Mouse (Mus musculus): ENCODE results near the gene Rmnd1. TPM values are rescaled to one million over a fixed set of nuclear protein-coding genes. Genes with fewer than 3 reads are reported as not detected.

Gene Rmnd1
- polyA plus RNA-seq, 1 experiment: 53.4 TPM

- TF ChIP-seq CTCF (IDR thresholded peaks at IDR 0.05; ENCODE audit: low read depth, low read length) (no peak), POLR2A (IDR thresholded peaks at IDR 0.05; ENCODE audit: borderline replicate concordance, low read depth, low read length) (no peak)
- Histone ChIP-seq H3K4me3 (ENCODE audit: insufficient read depth, low read length) (no peak overlapping the region), H3K4me1 (ENCODE audit: control insufficient read depth, insufficient read depth, low read length) (peaks cover under 1% of the 10 kb centered on the region), H3K27ac (ENCODE audit: insufficient read depth, low read depth, low read length) (no peak overlapping the region)
Observed at GRCm38 (mm10) chr10:4370105-4370504, 62.1 kb downstream of the Rmnd1 start.

GRCm38 (mm10) chr10:4364618-4365017 lies 67.6 kb downstream of the Rmnd1 start:
- Histone ChIP-seq H3K4me1 (ENCODE audit: control insufficient read depth, insufficient read depth, low read length) (no peaks in the 10 kb centered on the region), H3K27ac (ENCODE audit: insufficient read depth, low read depth, low read length) (no peak overlapping the region), H3K4me3 (ENCODE audit: insufficient read depth, low read length) (no peak overlapping the region)
- no peak for TF ChIP-seq CTCF (IDR thresholded peaks at IDR 0.05; ENCODE audit: low read depth, low read length)
- TF ChIP-seq POLR2A (IDR thresholded peaks at IDR 0.05; ENCODE audit: borderline replicate concordance, low read depth, low read length): no peak

- Histone ChIP-seq H3K27ac (ENCODE audit: insufficient read depth, low read depth, low read length) (no peak overlapping the region), H3K4me3 (ENCODE audit: insufficient read depth, low read length) (no peak overlapping the region), H3K4me1 (ENCODE audit: control insufficient read depth, insufficient read depth, low read length) (peaks cover 11% of the 10 kb centered on the region)
- TF ChIP-seq CTCF (IDR thresholded peaks at IDR 0.05; ENCODE audit: low read depth, low read length): no peak
- TF ChIP-seq POLR2A (IDR thresholded peaks at IDR 0.05; ENCODE audit: borderline replicate concordance, low read depth, low read length): no peak
Observed at GRCm38 (mm10) chr10:4357435-4357834, 74.8 kb downstream of the Rmnd1 start.

GRCm38 (mm10) chr10:4356640-4357039 lies 75.5 kb downstream of the Rmnd1 start:
- H3K4me1 ChIP-seq (ENCODE audit: control insufficient read depth, insufficient read depth, low read length): peaks cover 11% of the 10 kb centered on the region
- TF ChIP-seq CTCF (IDR thresholded peaks at IDR 0.05; ENCODE audit: low read depth, low read length) (no peak), POLR2A (IDR thresholded peaks at IDR 0.05; ENCODE audit: borderline replicate concordance, low read depth, low read length) (no peak)
- H3K4me3 ChIP-seq (ENCODE audit: insufficient read depth, low read length): no peak overlapping the region
- peak overlapping the region; percentile 31 for H3K27ac ChIP-seq (ENCODE audit: insufficient read depth, low read depth, low read length)

- no peak overlapping the region for H3K4me3 ChIP-seq (ENCODE audit: insufficient read depth, low read length)
- peaks cover 11% of the 10 kb centered on the region for H3K4me1 ChIP-seq (ENCODE audit: control insufficient read depth, insufficient read depth, low read length)
- no peak for TF ChIP-seq POLR2A (IDR thresholded peaks at IDR 0.05; ENCODE audit: borderline replicate concordance, low read depth, low read length)
- no peak for TF ChIP-seq CTCF (IDR thresholded peaks at IDR 0.05; ENCODE audit: low read depth, low read length)
- H3K27ac ChIP-seq (ENCODE audit: insufficient read depth, low read depth, low read length): peak overlapping the region; percentile 31; the same call in 1 of the 2 replicates
Observed at GRCm38 (mm10) chr10:4355882-4356451, 76.2 kb downstream of the Rmnd1 start.

GRCm38 (mm10) chr10:4354371-4355260 lies 77.6 kb downstream of the Rmnd1 start:
- TF ChIP-seq CTCF (IDR thresholded peaks at IDR 0.05; ENCODE audit: low read depth, low read length) (no peak), POLR2A (IDR thresholded peaks at IDR 0.05; ENCODE audit: borderline replicate concordance, low read depth, low read length) (no peak)
- H3K27ac ChIP-seq (ENCODE audit: insufficient read depth, low read depth, low read length): no peak overlapping the region
- H3K4me3 ChIP-seq (ENCODE audit: insufficient read depth, low read length): no peak overlapping the region
- H3K4me1 ChIP-seq (ENCODE audit: control insufficient read depth, insufficient read depth, low read length): peaks cover 11% of the 10 kb centered on the region

Other genes starting within 250 kb of the Rmnd1 start
- 0.27 and 0.43 TPM in 2 replicates for gene Akap12, start 166.0 kb downstream of the Rmnd1 start, polyA plus RNA-seq (2012; ENCODE audit: insufficient read depth, insufficient read length, missing spikeins)
- gene Zbtb2, start 44.3 kb downstream of the Rmnd1 start, polyA plus RNA-seq (2012; ENCODE audit: insufficient read depth, insufficient read length, missing spikeins): 8.7 and 10.3 TPM in 2 replicates
- gene Armt1, start 79 bp upstream of the Rmnd1 start, polyA plus RNA-seq (2012; ENCODE audit: insufficient read depth, insufficient read length, missing spikeins): 15.7 and 16.8 TPM in 2 replicates
- gene Ccdc170, start 50.1 kb upstream of the Rmnd1 start, polyA plus RNA-seq (2012; ENCODE audit: insufficient read depth, insufficient read length, missing spikeins): not detected in 2 replicates
- gene Esr1, start 179.2 kb upstream of the Rmnd1 start, polyA plus RNA-seq (2012; ENCODE audit: insufficient read depth, insufficient read length, missing spikeins): 5.4 and 5.6 TPM in 2 replicates